Mouse (Mus musculus): ENCODE results near the gene Dpp10. TPM values are rescaled to one million over a fixed set of nuclear protein-coding genes. Genes with fewer than 3 reads are reported as not detected.

Dpp10 gene
- polyA plus RNA-seq, 1 experiment from 2014 or later: 6.9 TPM

GRCm38 (mm10) chr1:123978597-123978996 lies 66.8 kb downstream of the Dpp10 start:
- Histone ChIP-seq H3K36me3 (no peaks in the 10 kb centered on the region), H3K4me1 (replicated peaks) (no peaks in the 10 kb centered on the region), H3K27ac (no peak overlapping the region), H3K4me3 (replicated peaks) (no peak overlapping the region), H3K9ac (replicated peaks) (no peak overlapping the region), H3K9me3 (no peaks in the 10 kb centered on the region), H3K27me3 (no peaks in the 10 kb centered on the region), H3K4me2 (replicated peaks) (no peak overlapping the region)
- 84% methylated on average over 1 of the region's 1 CpGs for WGBS
- ATAC-seq: no peak

GRCm38 (mm10) chr1:123974621-123975020 lies 70.7 kb downstream of the Dpp10 start:
- Histone ChIP-seq H3K27me3 (no peaks in the 10 kb centered on the region), H3K27ac (no peak overlapping the region), H3K36me3 (no peaks in the 10 kb centered on the region), H3K4me1 (replicated peaks) (no peaks in the 10 kb centered on the region), H3K9me3 (no peaks in the 10 kb centered on the region), H3K4me3 (replicated peaks) (no peak overlapping the region), H3K4me2 (replicated peaks) (no peak overlapping the region), H3K9ac (replicated peaks) (no peak overlapping the region)
- WGBS: 25% methylated on average over 3 of the region's 3 CpGs
- no peak for ATAC-seq

- ATAC-seq: 0 out of 2 replicates have a peak, but pooled peaks have one; percentile 55
- WGBS: 62% methylated on average over 4 of the region's 4 CpGs
Measured at GRCm38 (mm10) chr1:123946149-123946548, 99.2 kb downstream of the Dpp10 start.

GRCm38 (mm10) chr1:123940826-123941225 lies 104.5 kb downstream of the Dpp10 start:
- no peak for ATAC-seq
- H3K9me3 ChIP-seq: no peaks in the 10 kb centered on the region
- 100% methylated on average over 1 of the region's 1 CpGs for WGBS
- H3K9ac ChIP-seq (replicated peaks): no peak overlapping the region
- H3K27me3 ChIP-seq: no peaks in the 10 kb centered on the region
- no peaks in the 10 kb centered on the region for H3K36me3 ChIP-seq
- H3K27ac ChIP-seq: no peak overlapping the region
- H3K4me3 ChIP-seq (replicated peaks): no peak overlapping the region
- no peaks in the 10 kb centered on the region for H3K4me1 ChIP-seq (replicated peaks)
- H3K4me2 ChIP-seq (replicated peaks): no peak overlapping the region

More at GRCm38 (mm10) chr1:123946149-123946548, 99.2 kb downstream of the Dpp10 start:
- Histone ChIP-seq H3K27ac (no peak overlapping the region), H3K9ac (replicated peaks) (no peak overlapping the region), H3K4me1 (replicated peaks) (no peaks in the 10 kb centered on the region), H3K4me2 (replicated peaks) (no peak overlapping the region), H3K9me3 (no peaks in the 10 kb centered on the region), H3K4me3 (replicated peaks) (no peak overlapping the region), H3K36me3 (no peaks in the 10 kb centered on the region), H3K27me3 (no peaks in the 10 kb centered on the region)

- no peaks in the 10 kb centered on the region for H3K27me3 ChIP-seq
- no peaks in the 10 kb centered on the region for H3K4me1 ChIP-seq (replicated peaks)
- no peak overlapping the region for H3K4me3 ChIP-seq (replicated peaks)
- H3K9me3 ChIP-seq: no peaks in the 10 kb centered on the region
- WGBS: 78% methylated on average over 7 of the region's 7 CpGs
- H3K9ac ChIP-seq (replicated peaks): no peak overlapping the region
- no peaks in the 10 kb centered on the region for H3K36me3 ChIP-seq
- no peak overlapping the region for H3K27ac ChIP-seq
- no peak for ATAC-seq
- no peak overlapping the region for H3K4me2 ChIP-seq (replicated peaks)
Measured at GRCm38 (mm10) chr1:123933812-123934727, 111.3 kb downstream of the Dpp10 start.

- Histone ChIP-seq H3K9me3 (no peaks in the 10 kb centered on the region), H3K4me2 (replicated peaks) (no peak overlapping the region), H3K36me3 (no peaks in the 10 kb centered on the region), H3K4me1 (replicated peaks) (peaks cover 7% of the 10 kb centered on the region; the same call in 1 of the 2 replicates), H3K9ac (replicated peaks) (no peak overlapping the region), H3K27me3 (no peaks in the 10 kb centered on the region), H3K27ac (no peak overlapping the region), H3K4me3 (replicated peaks) (no peak overlapping the region)
- no peak for ATAC-seq
- 75% methylated on average over 3 of the region's 3 CpGs for WGBS
Measured at GRCm38 (mm10) chr1:123928003-123928370, 117.4 kb downstream of the Dpp10 start.

- no peaks in the 10 kb centered on the region for H3K9me3 ChIP-seq
- H3K9ac ChIP-seq (replicated peaks): no peak overlapping the region
- H3K4me3 ChIP-seq (replicated peaks): no peak overlapping the region
- peaks cover 7% of the 10 kb centered on the region; the same call in 1 of the 2 replicates for H3K4me1 ChIP-seq (replicated peaks)
- H3K36me3 ChIP-seq: no peaks in the 10 kb centered on the region
- H3K27me3 ChIP-seq: no peaks in the 10 kb centered on the region
- H3K27ac ChIP-seq: no peak overlapping the region
- no peak overlapping the region for H3K4me2 ChIP-seq (replicated peaks)
- 0 out of 2 replicates have a peak, but pooled peaks have one; percentile 24 for ATAC-seq
Measured at GRCm38 (mm10) chr1:123927278-123928002, 117.9 kb downstream of the Dpp10 start.

- no peaks in the 10 kb centered on the region for H3K9me3 ChIP-seq
- no peaks in the 10 kb centered on the region for H3K36me3 ChIP-seq
- WGBS: 72% methylated on average over 1 of the region's 1 CpGs
- no peak overlapping the region for H3K4me2 ChIP-seq (replicated peaks)
- H3K27ac ChIP-seq: no peak overlapping the region
- no peak overlapping the region for H3K9ac ChIP-seq (replicated peaks)
- no peak for ATAC-seq
- peaks cover 7% of the 10 kb centered on the region; the same call in 1 of the 2 replicates for H3K4me1 ChIP-seq (replicated peaks)
- H3K4me3 ChIP-seq (replicated peaks): no peak overlapping the region
- no peaks in the 10 kb centered on the region for H3K27me3 ChIP-seq
Measured at GRCm38 (mm10) chr1:123924905-123925304, 120.5 kb downstream of the Dpp10 start.

- Histone ChIP-seq H3K27ac (no peak overlapping the region), H3K36me3 (no peaks in the 10 kb centered on the region), H3K9ac (replicated peaks) (no peak overlapping the region), H3K4me3 (replicated peaks) (no peak overlapping the region), H3K27me3 (no peaks in the 10 kb centered on the region), H3K4me1 (replicated peaks) (peaks cover 7% of the 10 kb centered on the region; the same call in 1 of the 2 replicates), H3K4me2 (replicated peaks) (no peak overlapping the region), H3K9me3 (no peaks in the 10 kb centered on the region)
- no peak for ATAC-seq
- WGBS: 86% methylated on average over 2 of the region's 2 CpGs
Measured at GRCm38 (mm10) chr1:123923907-123924306, 121.5 kb downstream of the Dpp10 start.

- Histone ChIP-seq H3K4me1 (replicated peaks) (no peaks in the 10 kb centered on the region), H3K4me3 (replicated peaks) (no peak overlapping the region), H3K9ac (replicated peaks) (no peak overlapping the region), H3K4me2 (replicated peaks) (no peak overlapping the region), H3K9me3 (no peaks in the 10 kb centered on the region), H3K27ac (no peak overlapping the region), H3K27me3 (no peaks in the 10 kb centered on the region), H3K36me3 (no peaks in the 10 kb centered on the region)
- 90% methylated on average over 1 of the region's 1 CpGs for WGBS
- no peak for ATAC-seq
Measured at GRCm38 (mm10) chr1:123919606-123920005, 125.8 kb downstream of the Dpp10 start.

GRCm38 (mm10) chr1:123902628-123903027 lies 142.7 kb downstream of the Dpp10 start:
- Histone ChIP-seq H3K9me3 (no peaks in the 10 kb centered on the region), H3K27me3 (no peaks in the 10 kb centered on the region), H3K4me3 (replicated peaks) (no peak overlapping the region), H3K4me1 (replicated peaks) (no peaks in the 10 kb centered on the region), H3K9ac (replicated peaks) (no peak overlapping the region), H3K4me2 (replicated peaks) (no peak overlapping the region), H3K36me3 (no peaks in the 10 kb centered on the region), H3K27ac (no peak overlapping the region)
- ATAC-seq: no peak
- WGBS: 82% methylated on average over 5 of the region's 5 CpGs

GRCm38 (mm10) chr1:123901218-123901617 lies 144.1 kb downstream of the Dpp10 start:
- no peak overlapping the region for H3K4me3 ChIP-seq (replicated peaks)
- ATAC-seq: no peak

More at GRCm38 (mm10) chr1:123901218-123901617, 144.1 kb downstream of the Dpp10 start:
- Histone ChIP-seq H3K9me3 (no peaks in the 10 kb centered on the region), H3K27ac (no peak overlapping the region), H3K4me1 (replicated peaks) (no peaks in the 10 kb centered on the region), H3K4me2 (replicated peaks) (no peak overlapping the region), H3K9ac (replicated peaks) (no peak overlapping the region), H3K27me3 (no peaks in the 10 kb centered on the region), H3K36me3 (no peaks in the 10 kb centered on the region)
- WGBS: 88% methylated on average over 4 of the region's 4 CpGs

All from midbrain, embryonic 13.5 days (tissue).